26 mouse cellular contexts compared by ENCODE assay signal in genomic region chr16:72194320-72194719, GRCm38 (mm10).
A peak's percentile ranks its signal among the peaks of the same experiment; 100 is the strongest.
DNase-seq lines count a peak whose midpoint lies in the region; ATAC-seq lines count a peak whose summit lies in the region.
"Had no signal": no experiment of that assay in that cellular context is flagged by ENCODE, and none has a peak within 500 bp of the region (broad histone marks: within the 10 kb centered on the region; RNA-seq: fewer than 3 reads in every experiment).

No protein-coding gene starts in this region.

- ATAC-seq in hindbrain, embryonic 11.5 days (ENCODE audit: low FRiP score) = no peak
- ATAC-seq in hindbrain, embryonic 12.5 days (ENCODE audit: low FRiP score) = no peak
- ATAC-seq: activated CD4-positive, CD25-positive, alpha-beta regulatory T cell, adult 4 months; CD4-positive, CD25-positive, alpha-beta regulatory T cell, adult 4 months; forebrain, embryonic 14.5 days; forebrain, embryonic 16.5 days; Patski had no signal

- no peaks in the 10 kb centered on the region for H3K36me3 ChIP-seq in hindbrain, embryonic 11.5 days (ENCODE audit: control insufficient read depth, insufficient read depth, low read length)
- no peaks in the 10 kb centered on the region for H3K36me3 ChIP-seq in hindbrain, embryonic 12.5 days
- H3K36me3 ChIP-seq: embryonic facial prominence, embryonic 10.5 days; embryonic facial prominence, embryonic 12.5 days; G1E had no signal

- no peaks in the 10 kb centered on the region for H3K27me3 ChIP-seq in hindbrain, embryonic 11.5 days (ENCODE audit: control insufficient read depth, insufficient read depth, low read length)
- H3K27me3 ChIP-seq in hindbrain, embryonic 12.5 days = no peaks in the 10 kb centered on the region
- H3K27me3 ChIP-seq: CH12.LX; embryonic facial prominence, embryonic 12.5 days; Patski had no signal

- no peak overlapping the region for H3K4me3 ChIP-seq in hindbrain, embryonic 11.5 days (ENCODE audit: low read depth, low read length)
- H3K4me3 ChIP-seq in hindbrain, embryonic 12.5 days = no peak overlapping the region
- H3K4me3 ChIP-seq: embryonic facial prominence, embryonic 10.5 days; embryonic facial prominence, embryonic 12.5 days had no signal

- no peaks in the 10 kb centered on the region for H3K9me3 ChIP-seq in hindbrain, embryonic 11.5 days (ENCODE audit: control insufficient read depth, low read length)
- no peaks in the 10 kb centered on the region for H3K9me3 ChIP-seq in hindbrain, embryonic 12.5 days (replicated peaks)
- H3K9me3 ChIP-seq: embryonic facial prominence, embryonic 10.5 days; embryonic facial prominence, embryonic 12.5 days had no signal

- H3K9ac ChIP-seq in hindbrain, embryonic 11.5 days (ENCODE audit: low read depth, low read length) = no peak overlapping the region
- no peak overlapping the region for H3K9ac ChIP-seq in hindbrain, embryonic 12.5 days
- H3K9ac ChIP-seq: embryonic facial prominence, embryonic 12.5 days had no signal

- H3K4me2 ChIP-seq in hindbrain, embryonic 11.5 days (replicated peaks; ENCODE audit: low read depth, low read length) = no peak overlapping the region
- no peak overlapping the region for H3K4me2 ChIP-seq in hindbrain, embryonic 12.5 days (replicated peaks)
- H3K4me2 ChIP-seq: embryonic facial prominence, embryonic 12.5 days had no signal

- WGBS in hindbrain, embryonic 11.5 days = 0% methylated on average over 1 of the region's 1 CpGs
- 7% methylated on average over 1 of the region's 1 CpGs for WGBS in hindbrain, embryonic 12.5 days

- DNase-seq in embryo, embryonic 10 days (ENCODE audit: low spot score) = peak; percentile 26
- DNase-seq in embryo, embryonic 9.5 days (ENCODE audit: extremely low spot score) = no peak
- DNase-seq in hindbrain, embryonic 11.5 days (ENCODE audit: low spot score) = peak; percentile 12
- DNase-seq in ES-CJ7 (ENCODE audit: low read depth, low spot score) = peak; percentile 63
- DNase-seq in R1 (ENCODE audit: low read depth, low spot score) = peak; percentile 75
- no peak for DNase-seq in thymus, postnatal 4 days
- no peak for DNase-seq in urinary bladder, postnatal 36 days (ENCODE audit: low spot score in 2 of 2)
- DNase-seq: adrenal gland, adult 8-10 months; adrenal gland, postnatal 14 days; adrenal gland, postnatal 36 days; B cell, adult 2 months; cerebellum, adult 11-12 months; cerebellum, adult 2 months; cerebellum, adult 9-10 months; cerebellum, postnatal 10 days; cerebellum, postnatal 25 days had no signal

- H3K27ac ChIP-seq in hindbrain, embryonic 11.5 days (ENCODE audit: low read depth, low read length) = no peak overlapping the region
- no peak overlapping the region for H3K27ac ChIP-seq in hindbrain, embryonic 12.5 days
- H3K27ac ChIP-seq: embryonic facial prominence, embryonic 10.5 days; embryonic facial prominence, embryonic 12.5 days had no signal

- H3K4me1 ChIP-seq in hindbrain, embryonic 11.5 days (replicated peaks; ENCODE audit: control insufficient read depth, insufficient read depth, low read length) = no peaks in the 10 kb centered on the region
- 0 out of 2 replicates have a peak, but pooled peaks cover 3% of the 10 kb centered on the region for H3K4me1 ChIP-seq in hindbrain, embryonic 12.5 days
- H3K4me1 ChIP-seq: embryonic facial prominence, embryonic 10.5 days; embryonic facial prominence, embryonic 12.5 days had no signal

Comparison
In these comparisons a context has a peak if more than half of its experiments do, and no peak if none do; other contexts are left out.
1. DNase-seq: peak in embryo, embryonic 10 days (single experiment), hindbrain, embryonic 11.5 days (single experiment), ES-CJ7 (single experiment) and R1 (single experiment); none in embryo, embryonic 9.5 days (single experiment), thymus, postnatal 4 days (single experiment) and urinary bladder, postnatal 36 days (0 of 2).